Mouse (Mus musculus) layer of hippocampus, adult 2 months (tissue): ENCODE results near the gene Cryge. TPM values are rescaled to one million over a fixed set of nuclear protein-coding genes. Genes with fewer than 3 reads are reported as not detected.
A peak's percentile ranks its signal among the peaks of the same experiment; 100 is the strongest.

Source experiments
- DNase-seq, 2 experiments: peaks; one replicate each; pipeline ENCODE4 v3.0.0; 2022; ENCODE audit warnings: low spot score in 2 of 2
- H3K27ac ChIP-seq: fragments of 200-600 bp; 2 replicates; pipeline ENCODE4 v1.8.1; 2022
- H3K4me3 ChIP-seq: fragments of 200-600 bp; 2 replicates; pipeline ENCODE4 v1.8.1; 2022; ENCODE audit warnings: mild to moderate bottlenecking
- CTCF ChIP-seq: fragments of 200-600 bp; conservative IDR thresholded peaks from 2 replicates; pipeline ENCODE4 v1.8.1; 2022; ENCODE audit warnings: antibody characterized with exemption, mild to moderate bottlenecking, moderate library complexity
- total RNA-seq, 2 experiments: library from RNA; stranded (reverse); gene quantifications; 2 replicates each; pipeline ENCODE4 v1.2.3; 2021

Gene Cryge
- total RNA-seq, 2 experiments from 2014 or later: not detected

DNA sequence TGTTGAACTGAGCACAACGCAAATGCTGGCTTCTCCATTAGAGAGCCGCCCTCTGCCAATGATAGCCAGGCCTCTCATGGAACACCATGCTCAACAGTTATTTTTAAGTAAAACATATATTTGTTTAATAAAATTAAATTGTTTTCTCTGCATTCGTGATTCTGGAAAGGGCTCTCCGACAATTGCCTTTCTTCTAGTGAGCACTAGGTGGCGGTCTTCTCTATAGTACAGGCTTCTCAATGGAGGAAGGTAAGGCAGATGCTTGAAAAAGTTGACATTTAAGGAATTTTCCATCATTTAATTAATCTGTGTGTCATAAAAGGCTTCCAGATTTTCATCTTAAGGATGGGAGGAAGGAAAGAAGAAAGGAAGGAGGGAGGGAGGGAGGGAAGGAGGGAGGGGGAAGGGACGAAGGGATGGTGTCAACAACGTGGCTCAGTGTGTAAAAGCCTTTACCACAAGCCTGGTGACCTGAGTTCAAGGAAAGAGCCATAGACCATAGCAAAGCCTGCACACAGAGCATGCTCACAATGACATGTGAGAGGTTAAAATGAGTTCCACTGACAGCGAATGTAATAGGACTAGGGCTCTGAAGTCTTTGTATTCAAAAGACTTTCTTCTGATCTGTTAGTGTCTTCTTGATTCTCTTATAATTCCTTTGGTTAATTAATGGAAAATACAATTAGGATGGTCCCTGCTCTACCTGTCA is 4.4 kb downstream of the Cryge start:
- peak; percentile 18 to 44 for DNase-seq
- peak; percentile 87 for TF ChIP-seq CTCF
- no peak overlapping the region; the same call in 1 of the 2 replicates for H3K4me3 ChIP-seq
- no peak overlapping the region for H3K27ac ChIP-seq

DNA sequence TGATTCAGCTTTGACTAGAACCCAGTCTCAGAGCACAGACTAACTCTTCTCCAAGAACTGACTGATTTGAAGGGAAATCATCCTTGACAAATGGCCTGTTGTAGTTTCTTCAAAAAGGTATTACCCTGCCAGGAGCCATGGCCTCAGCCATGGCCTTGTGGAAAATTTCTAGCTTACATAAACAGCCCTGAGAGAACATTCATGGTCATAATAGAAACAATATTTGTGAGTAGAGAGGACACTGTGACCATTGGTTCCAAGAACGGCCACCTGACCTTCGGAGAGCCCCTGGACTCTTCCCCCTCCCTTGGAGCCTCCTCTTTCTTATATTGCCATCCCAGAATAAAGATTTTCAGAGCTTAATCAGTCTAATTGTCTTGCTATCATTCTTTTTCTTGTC is 7.5 kb downstream of the Cryge start:
- no peak for TF ChIP-seq CTCF
- Histone ChIP-seq H3K27ac (no peak overlapping the region), H3K4me3 (no peak overlapping the region)
- DNase-seq: no peak

DNA sequence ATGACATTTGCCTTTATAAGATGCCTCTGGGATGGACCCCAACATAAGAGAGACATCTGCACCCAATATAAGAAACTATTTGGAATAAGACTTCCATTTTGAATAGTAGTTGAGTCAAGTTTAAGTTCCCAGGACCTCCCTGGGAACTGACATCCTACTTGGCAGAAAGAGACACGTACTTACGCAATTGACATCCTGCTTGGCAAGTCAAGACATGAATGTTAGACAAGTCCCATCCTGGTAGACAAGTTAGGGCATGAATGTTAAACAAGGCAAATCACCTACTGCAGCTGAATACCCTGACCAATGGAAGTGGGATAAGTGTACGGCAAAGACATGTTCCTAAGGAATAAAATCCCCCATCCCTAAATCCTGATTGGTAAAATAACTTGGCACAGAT is 9.1 kb downstream of the Cryge start:
- Histone ChIP-seq H3K27ac (no peak overlapping the region), H3K4me3 (no peak overlapping the region)
- no peak for DNase-seq
- no peak for TF ChIP-seq CTCF

DNA sequence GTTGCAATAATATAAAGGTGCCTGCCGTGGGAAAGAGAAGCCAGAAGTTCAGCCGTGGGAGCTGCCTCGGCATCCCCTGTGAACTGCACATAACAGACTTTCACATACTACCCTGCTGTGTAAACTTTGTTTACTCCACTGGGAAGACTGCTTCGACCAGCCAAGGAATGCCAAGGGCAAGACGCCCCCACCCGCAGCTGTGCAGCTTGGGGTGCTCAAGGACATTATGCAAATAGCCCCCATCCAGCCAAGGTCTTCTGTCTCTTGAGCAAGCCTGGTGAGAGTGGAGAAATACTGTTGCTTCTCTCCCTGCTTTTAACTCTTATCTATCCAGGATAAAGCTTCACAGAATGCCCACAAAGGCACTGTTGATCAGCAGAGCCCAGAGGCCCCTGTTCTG is 10.1 kb downstream of the Cryge start:
- no peak for TF ChIP-seq CTCF
- H3K4me3 ChIP-seq: no peak overlapping the region
- no peak for DNase-seq
- no peak overlapping the region for H3K27ac ChIP-seq

DNA sequence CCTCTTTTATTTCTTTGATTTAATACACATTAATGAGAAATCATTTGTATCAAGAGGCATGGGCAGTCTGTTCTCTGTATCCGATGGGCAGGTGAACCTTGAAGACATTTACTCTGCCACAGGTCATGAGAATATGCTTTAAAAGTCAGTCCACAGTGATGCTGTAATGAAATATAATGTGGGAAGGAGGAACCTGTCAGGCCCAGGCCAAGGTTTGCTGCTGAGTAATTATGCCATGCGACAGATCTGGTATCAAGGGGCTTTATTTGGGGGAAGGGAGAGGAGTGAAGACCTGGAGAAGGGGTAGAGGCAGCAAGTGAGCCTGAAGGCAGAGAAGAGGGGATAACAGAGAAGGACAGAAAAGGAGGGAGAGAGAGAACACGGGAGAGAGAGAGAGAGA is 11.3 kb downstream of the Cryge start:
- TF ChIP-seq CTCF: no peak
- DNase-seq: no peak
- Histone ChIP-seq H3K4me3 (no peak overlapping the region), H3K27ac (no peak overlapping the region)

DNA sequence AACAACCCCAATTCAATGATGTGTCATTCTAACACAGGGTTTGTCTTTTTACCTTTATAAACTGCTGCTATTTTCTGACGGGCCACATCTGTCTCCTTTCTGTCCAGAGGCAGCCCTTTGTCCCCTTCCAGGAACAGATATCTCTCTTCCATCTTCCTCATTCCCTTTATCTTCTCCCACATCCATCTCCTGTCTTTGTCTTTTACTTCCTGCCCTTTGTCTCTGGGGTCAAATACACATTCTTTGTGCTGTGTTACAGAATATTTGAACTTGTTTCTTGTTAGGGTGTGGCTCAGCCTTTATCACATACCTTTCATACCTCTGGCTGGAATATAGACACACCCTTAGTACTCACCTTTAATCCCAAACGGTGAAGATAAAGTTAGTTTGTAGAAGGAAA is 13.4 kb downstream of the Cryge start:
- DNase-seq: no peak
- TF ChIP-seq CTCF: no peak
- no peak overlapping the region for H3K4me3 ChIP-seq
- no peak overlapping the region for H3K27ac ChIP-seq

DNA sequence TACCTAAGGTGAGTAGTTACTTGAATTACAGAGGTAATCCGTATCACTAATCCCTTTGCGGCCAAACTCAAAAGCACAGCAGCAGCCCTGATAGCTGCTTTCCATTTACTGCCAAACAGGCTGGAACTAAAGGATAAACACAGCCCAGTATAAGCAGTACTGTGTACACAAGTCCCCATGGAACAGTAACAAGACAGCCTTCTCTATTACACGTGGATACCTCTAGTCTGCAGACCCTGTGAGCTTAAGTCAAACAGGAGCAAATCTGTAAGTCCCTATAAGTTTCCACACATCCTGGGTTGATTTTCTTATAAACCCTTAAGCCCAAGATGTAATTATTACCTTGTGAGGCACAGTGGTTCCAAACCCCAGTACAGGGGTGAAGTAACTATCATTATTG is 15.4 kb downstream of the Cryge start:
- H3K4me3 ChIP-seq: no peak overlapping the region
- no peak overlapping the region for H3K27ac ChIP-seq
- DNase-seq: no peak
- no peak for TF ChIP-seq CTCF

DNA sequence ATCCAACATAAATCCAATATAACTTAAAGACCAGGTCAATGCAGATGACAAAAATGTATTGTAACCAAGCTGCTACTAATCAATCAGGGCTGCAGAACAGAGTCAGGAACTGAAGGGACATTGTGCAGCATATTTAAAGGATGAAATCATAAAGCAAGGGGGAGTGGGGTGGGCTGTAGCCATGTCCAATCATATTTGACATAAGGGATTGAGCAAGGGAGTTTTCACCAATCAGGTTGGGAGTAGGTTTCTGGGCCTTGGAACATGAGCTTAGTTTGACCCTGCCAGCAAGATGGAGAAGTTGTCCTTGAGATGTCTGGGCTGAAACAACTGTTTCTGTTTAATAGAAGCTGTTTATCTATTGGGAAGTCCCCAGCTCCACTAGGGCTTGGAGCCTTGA is 18.3 kb downstream of the Cryge start, which contains the start of gene Akr1cl:
Gene Akr1cl (minus strand): TSS at position 119 of the 400 bp plus-strand sequence.
- no peak for DNase-seq
- no peak for TF ChIP-seq CTCF
- H3K4me3 ChIP-seq: no peak within 1 kb of the TSS
- no peak within 1 kb of the TSS for H3K27ac ChIP-seq

DNA sequence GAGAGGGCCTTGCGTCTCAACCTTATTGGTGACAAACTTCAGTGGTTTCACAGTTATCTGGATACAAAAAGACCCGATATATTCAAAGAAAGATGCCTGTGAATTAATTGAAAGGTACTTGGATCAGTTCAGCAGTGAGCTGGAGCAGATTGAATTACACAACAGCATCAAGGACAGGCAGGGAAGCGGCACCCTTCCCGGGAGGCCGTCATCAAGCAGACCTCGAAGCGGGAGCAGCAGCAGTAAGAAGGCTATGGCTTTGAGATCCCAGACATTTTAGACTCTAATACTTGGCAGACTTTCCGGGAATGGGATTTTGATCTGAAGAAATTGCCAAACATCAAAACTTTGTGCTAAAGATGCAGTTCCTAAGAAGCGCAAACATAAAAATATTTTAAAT is 22.7 kb downstream of the Cryge start:
- no peak for TF ChIP-seq CTCF
- Histone ChIP-seq H3K4me3 (no peak overlapping the region), H3K27ac (no peak overlapping the region)
- no peak for DNase-seq

DNA sequence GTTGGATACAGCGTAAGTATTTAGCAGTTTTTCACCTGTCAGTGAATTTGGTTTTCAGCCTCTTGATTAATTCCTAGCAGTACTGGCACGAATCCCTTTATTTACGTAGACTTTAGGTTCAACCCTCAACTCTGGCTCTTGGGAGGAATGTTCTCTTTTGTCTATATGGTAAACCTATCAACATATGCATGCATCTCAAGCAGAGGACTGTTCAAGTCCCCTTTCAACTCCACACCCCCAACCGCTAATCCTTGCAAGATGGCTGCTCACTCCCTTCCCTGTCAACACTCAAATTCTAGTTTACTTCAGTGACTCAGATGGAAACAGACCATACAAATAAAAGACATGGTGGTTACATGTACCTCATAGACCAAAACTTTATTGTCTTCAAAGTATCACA is 38.2 kb downstream of the Cryge start:
- no peak for TF ChIP-seq CTCF
- Histone ChIP-seq H3K27ac (no peak overlapping the region), H3K4me3 (no peak overlapping the region)
- no peak for DNase-seq

DNA sequence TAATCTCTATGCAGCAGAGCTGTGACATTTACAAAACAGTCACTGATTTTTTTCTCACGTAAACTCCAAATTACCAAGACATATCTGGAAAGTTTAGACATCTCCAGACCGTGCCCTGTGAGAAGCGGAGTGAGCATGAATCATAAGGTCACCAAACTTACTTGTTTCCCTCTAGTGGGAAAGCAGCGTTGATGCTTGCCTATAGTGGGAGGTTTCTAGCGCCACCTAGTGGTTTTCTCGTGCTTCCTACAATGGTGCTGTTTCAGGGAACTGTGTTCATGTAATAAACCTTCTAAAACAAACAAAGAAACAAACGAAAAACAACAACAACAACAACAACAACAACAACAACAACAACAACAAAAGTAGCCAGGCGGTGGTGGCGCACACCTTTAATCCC is 40.8 kb downstream of the Cryge start:
- peak; percentile 61 to 76 for DNase-seq
- peak; percentile 89 for TF ChIP-seq CTCF
- H3K27ac ChIP-seq: no peak overlapping the region
- no peak overlapping the region for H3K4me3 ChIP-seq

DNA sequence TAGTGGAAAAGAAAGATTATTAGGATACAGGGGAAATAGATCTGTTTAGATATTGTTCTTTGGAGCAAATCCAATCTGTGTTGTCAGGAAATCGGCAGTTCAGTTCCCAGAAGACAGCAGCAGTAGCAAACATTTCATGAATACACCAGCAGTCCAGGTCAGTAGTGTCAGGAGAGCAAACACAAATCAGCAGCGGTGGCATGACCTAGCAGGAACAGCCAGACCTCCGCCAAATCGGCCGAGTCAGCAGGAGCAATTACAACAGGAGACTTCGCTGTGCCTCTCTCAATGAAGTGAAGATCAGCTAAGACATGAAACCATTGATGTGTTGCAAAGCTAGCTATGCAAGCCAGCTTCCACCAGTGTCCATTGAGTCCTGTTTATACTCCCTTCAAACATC is 45.4 kb downstream of the Cryge start:
- TF ChIP-seq CTCF: no peak
- H3K27ac ChIP-seq: no peak overlapping the region
- no peak for DNase-seq

DNA sequence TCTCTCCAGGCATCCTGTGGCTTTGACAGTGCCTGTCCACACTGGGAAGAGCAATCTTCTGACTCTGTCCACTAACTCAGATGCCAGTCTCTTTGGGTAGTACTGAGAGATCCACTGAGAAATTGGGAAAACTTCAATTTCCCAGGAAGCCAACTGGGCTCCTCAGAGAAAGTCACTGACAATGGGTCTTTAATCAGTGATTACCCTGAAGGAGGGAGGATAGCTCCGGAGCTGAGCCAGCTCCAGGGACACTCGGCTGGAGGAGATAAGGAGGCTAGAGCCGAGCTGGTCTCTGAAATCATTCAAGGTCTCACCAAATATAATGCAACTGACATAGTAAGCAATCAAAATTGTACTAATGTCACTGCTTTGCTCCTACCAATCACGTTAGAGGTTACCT is 46.4 kb downstream of the Cryge start:
- TF ChIP-seq CTCF: no peak
- no peak for DNase-seq
- no peak overlapping the region for H3K4me3 ChIP-seq
- no peak overlapping the region for H3K27ac ChIP-seq

More for the DNA sequence above, 45.4 kb downstream of the Cryge start:
- H3K4me3 ChIP-seq: no peak overlapping the region

Other genes with a start within 250 kb of the Cryge start
- gene Plekhm3, start 94.3 kb downstream of the Cryge start, total RNA-seq: 10 to 100 TPM; 35.6 to 36.0 TPM
- gene Akr1cl, start 18.4 kb downstream of the Cryge start, total RNA-seq: not detected
- not detected for gene Crygd, start 12.3 kb upstream of the Cryge start, total RNA-seq
- not detected for gene Crygc, start 22.5 kb upstream of the Cryge start, total RNA-seq
- not detected for gene Crygb, start 31.1 kb upstream of the Cryge start, total RNA-seq
- gene Cryga, start 52.2 kb upstream of the Cryge start, total RNA-seq: under 1 TPM in 1 of 2 experiments, not detected in 1; 0.87 TPM
- gene Gm28845, start 68.4 kb upstream of the Cryge start, total RNA-seq: under 1 TPM in 1 of 2 experiments, not detected in 1; 0.76 TPM
- 1 to 10 TPM; 8.4 to 8.8 TPM for gene D630023F18Rik, start 72.1 kb upstream of the Cryge start, total RNA-seq
- 10 to 100 TPM; 41.5 to 49.6 TPM for gene Idh1, start 135.4 kb upstream of the Cryge start, total RNA-seq
- 10 to 100 TPM; 43.8 to 47.7 TPM for gene Pikfyve, start 135.5 kb upstream of the Cryge start, total RNA-seq
- under 1 TPM; 0.25 to 0.28 TPM for gene Pth2r, start 230.9 kb upstream of the Cryge start, total RNA-seq